Mouse (Mus musculus) testis, adult 2 months (tissue): ENCODE data around the gene Thrb.

Experiments used
- CTCF ChIP-seq: fragments of 200-500 bp; IDR thresholded peaks from 2 replicates; pipeline ENCODE4 v1.5.1; 2012; ENCODE audit warnings: low read depth, mild to moderate bottlenecking, inconsistent platforms, low read length, moderate library complexity; ENCODE audit not compliant: control insufficient read depth, insufficient read depth, insufficient replicate concordance
- POLR2A ChIP-seq: fragments of 200-500 bp; IDR thresholded peaks from 2 replicates; pipeline ENCODE4 v1.6.1; 2012; ENCODE audit warnings: low read depth, mild to moderate bottlenecking, inconsistent platforms, low read length, moderate library complexity; ENCODE audit not compliant: control insufficient read depth

- TF ChIP-seq POLR2A (no peak), CTCF (no peak)
Observed at GRCm38 (mm10) chr14:18008524-18008923, 348.5 kb downstream of the Thrb start.
